Mouse (Mus musculus) hindbrain, embryonic 14.5 days (tissue): ENCODE data around the gene Gabbr2. TPM values are rescaled to one million over a fixed set of nuclear protein-coding genes. Genes with fewer than 3 reads are reported as not detected.

Experiments
- ATAC-seq: fragments of 200-750 bp; cut with Nextera tagmentation; 2 replicates; pipeline ENCODE4 v1.8.0; 2017; ENCODE audit warnings: moderate number of reproducible peaks, mild to moderate bottlenecking, moderate TSS enrichment, moderate library complexity; ENCODE audit not compliant: low FRiP score
- DNase-seq: peaks from one replicate; pipeline ENCODE4 v3.0.0-alpha.2; 2015; ENCODE audit warnings: low spot score
- H3K27ac ChIP-seq: fragments of 300-500 bp; sonication (generic); 2 replicates; pipeline ENCODE4 v1.5.1; 2014; ENCODE audit warnings: mild to moderate bottlenecking, moderate library complexity
- H3K27me3 ChIP-seq: fragments of 300-500 bp; sonication (generic); 2 replicates; pipeline ENCODE4 v1.6.1; 2014; ENCODE audit warnings: mild to moderate bottlenecking, low read length, mixed read lengths; ENCODE audit not compliant: control insufficient read depth, insufficient read depth
- H3K36me3 ChIP-seq: fragments of 300-500 bp; sonication (generic); replicated peaks from 2 replicates; pipeline ENCODE4 v1.6.1; 2014; ENCODE audit not compliant: control insufficient read depth, insufficient read depth
- H3K4me1 ChIP-seq: fragments of 300-500 bp; sonication (generic); replicated peaks from 2 replicates; pipeline ENCODE4 v1.6.1; 2014; ENCODE audit warnings: antibody characterized with exemption, low read length, mixed read lengths; ENCODE audit not compliant: control insufficient read depth, insufficient read depth
- H3K4me2 ChIP-seq: fragments of 300-500 bp; sonication (generic); replicated peaks from 2 replicates; pipeline ENCODE4 v1.6.1; 2014; ENCODE audit warnings: mild to moderate bottlenecking, moderate library complexity
- H3K4me3 ChIP-seq: fragments of 300-500 bp; sonication (generic); replicated peaks from 2 replicates; pipeline ENCODE4 v1.5.1; 2014; ENCODE audit warnings: mild to moderate bottlenecking, low read length
- H3K9ac ChIP-seq: fragments of 300-500 bp; sonication (generic); 2 replicates; pipeline ENCODE4 v1.6.1; 2014
- H3K9me3 ChIP-seq: fragments of 300-500 bp; sonication (generic); 2 replicates; pipeline ENCODE4 v1.6.1; 2016; ENCODE audit warnings: low read length; ENCODE audit not compliant: control insufficient read depth
- WGBS: fragments of 180-500 bp; shearing (Covaris S2); extraction: QIAGEN DNeasy Blood & Tissue Kit; methylation state at CpG from one replicate; pipeline ENCODE4 v1.1.7; 2014; 5-methylcytosine and 5-hydroxymethylcytosine counted together
- polyA plus RNA-seq: library from polyadenylated mRNA; unstranded; fragments of >200 nt; fragmentation: Nextera tagmentation; extraction: Ambion mirVana; gene quantifications from 2 replicates; pipeline ENCODE4 v1.2.1, GENCODE M21; 2014

The Gabbr2 gene
- polyA plus RNA-seq, 1 experiment from 2014 or later, result 13.3 TPM

DNA sequence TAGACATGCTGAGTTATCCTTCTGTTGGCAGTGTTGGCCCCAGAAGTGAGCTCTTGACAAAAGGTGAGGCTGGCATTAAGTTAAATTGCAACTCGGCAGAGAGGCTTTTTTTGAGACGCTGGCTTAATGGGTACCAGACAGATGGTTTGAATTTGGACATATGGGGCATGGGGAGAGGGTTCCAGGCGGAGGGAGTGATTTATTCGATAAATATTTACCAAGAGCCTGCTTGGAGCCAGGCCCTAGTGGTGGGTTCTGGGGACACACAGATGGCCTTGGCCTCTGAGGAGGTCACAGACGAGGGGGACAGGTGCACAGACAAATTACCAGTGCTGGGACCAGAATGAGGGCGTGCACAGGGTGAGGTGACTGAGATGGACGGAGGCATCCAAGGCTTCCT lies 282.2 kb downstream of the Gabbr2 start:
- ATAC-seq (0 out of 2 replicates have a peak, but pooled peaks have one; percentile 6), DNase-seq (no peak)
- Histone ChIP-seq H3K27me3 (no peaks in the 10 kb centered on the region), H3K9ac (no peak overlapping the region), H3K27ac (no peak overlapping the region; the same call in 1 of the 2 replicates), H3K4me1 (peaks cover 7% of the 10 kb centered on the region; the same call in 1 of the 2 replicates), H3K9me3 (no peaks in the 10 kb centered on the region), H3K36me3 (no peaks in the 10 kb centered on the region), H3K4me3 (no peak overlapping the region), H3K4me2 (no peak overlapping the region)
- 66% methylated on average over 7 of the region's 7 CpGs for WGBS

DNA sequence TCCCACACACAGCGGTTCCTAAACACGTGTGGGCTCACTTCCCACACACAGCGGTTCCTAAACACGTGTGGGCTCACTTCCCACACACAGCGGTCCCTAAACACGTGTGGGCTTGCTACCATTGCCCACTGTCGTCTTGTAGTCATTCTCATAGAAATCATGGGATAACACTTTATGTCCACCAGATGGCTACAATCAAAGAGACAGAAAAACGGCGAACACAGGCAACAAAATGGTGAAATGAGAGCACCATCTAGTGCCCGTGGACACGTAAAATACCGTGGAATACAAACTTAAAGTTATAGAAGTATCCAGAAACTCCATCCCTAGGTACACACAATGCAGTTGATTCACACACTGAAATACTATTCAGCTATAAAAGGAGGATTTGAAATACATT lies 285.9 kb downstream of the Gabbr2 start:
- ATAC-seq (no peak), DNase-seq (no peak)
- Histone ChIP-seq H3K27ac (no peak overlapping the region), H3K9me3 (no peaks in the 10 kb centered on the region), H3K9ac (no peak overlapping the region), H3K36me3 (no peaks in the 10 kb centered on the region), H3K4me3 (no peak overlapping the region), H3K4me1 (peaks cover 7% of the 10 kb centered on the region; the same call in 1 of the 2 replicates), H3K27me3 (no peaks in the 10 kb centered on the region), H3K4me2 (no peak overlapping the region)
- 80% methylated on average over 12 of the region's 12 CpGs for WGBS

DNA sequence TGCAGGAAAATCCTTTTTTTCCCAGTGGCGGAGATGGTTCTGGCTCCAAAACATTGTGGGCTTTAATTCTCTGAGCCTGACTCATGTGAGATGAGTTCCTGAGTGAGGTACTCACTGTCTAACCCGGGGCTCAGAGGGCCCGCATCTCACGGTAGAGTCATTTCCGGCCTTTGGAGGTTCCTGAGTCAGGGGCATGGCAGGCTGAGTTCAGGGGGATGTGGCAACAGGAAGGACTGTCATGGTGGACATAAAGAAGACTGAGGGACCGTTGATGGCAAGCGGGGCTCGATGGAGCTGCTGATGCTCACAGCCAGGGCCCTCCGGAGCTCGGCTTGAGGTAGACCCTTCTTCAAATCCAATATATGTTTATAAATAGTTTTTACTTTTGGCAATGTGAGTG lies 288.5 kb downstream of the Gabbr2 start:
- Histone ChIP-seq H3K27me3 (no peaks in the 10 kb centered on the region), H3K9ac (no peak overlapping the region), H3K9me3 (no peaks in the 10 kb centered on the region), H3K36me3 (no peaks in the 10 kb centered on the region), H3K4me2 (no peak overlapping the region), H3K27ac (no peak overlapping the region), H3K4me1 (peaks cover 8% of the 10 kb centered on the region; the same call in 1 of the 2 replicates), H3K4me3 (no peak overlapping the region)
- ATAC-seq, result no peak
- no peak for DNase-seq
- 96% methylated on average over 10 of the region's 10 CpGs for WGBS

DNA sequence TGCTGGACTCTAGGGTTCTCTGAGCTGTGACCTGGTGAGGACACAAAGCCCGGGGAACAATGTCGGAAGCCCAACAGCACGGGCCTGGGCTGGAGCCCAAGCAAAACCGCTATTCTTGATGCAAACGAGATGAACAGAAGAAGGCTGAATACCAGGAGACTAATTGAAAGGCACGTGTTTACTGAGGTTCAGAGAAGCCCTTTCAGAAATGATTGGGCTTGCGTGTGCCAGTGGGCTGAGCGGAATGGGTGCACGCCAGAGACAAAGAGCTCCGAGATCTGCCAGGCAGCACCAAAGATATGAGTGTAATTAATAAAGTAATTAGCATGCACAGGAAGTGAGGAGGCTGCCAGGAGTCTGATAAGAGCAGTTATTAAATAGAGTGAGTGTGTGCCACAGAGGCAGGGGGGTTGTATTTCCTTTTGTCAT lies 291.4 kb downstream of the Gabbr2 start:
- Histone ChIP-seq H3K9me3 (no peaks in the 10 kb centered on the region), H3K27ac (peak overlapping the region; percentile 59), H3K36me3 (no peaks in the 10 kb centered on the region), H3K4me1 (peaks cover 8% of the 10 kb centered on the region; the same call in 1 of the 2 replicates), H3K9ac (no peak overlapping the region), H3K4me3 (no peak overlapping the region), H3K27me3 (no peaks in the 10 kb centered on the region), H3K4me2 (no peak overlapping the region)
- WGBS, result 40% methylated on average over 10 of the region's 10 CpGs
- DNase-seq (no peak), ATAC-seq (peak; percentile 46; the same call in 1 of the 2 replicates)

DNA sequence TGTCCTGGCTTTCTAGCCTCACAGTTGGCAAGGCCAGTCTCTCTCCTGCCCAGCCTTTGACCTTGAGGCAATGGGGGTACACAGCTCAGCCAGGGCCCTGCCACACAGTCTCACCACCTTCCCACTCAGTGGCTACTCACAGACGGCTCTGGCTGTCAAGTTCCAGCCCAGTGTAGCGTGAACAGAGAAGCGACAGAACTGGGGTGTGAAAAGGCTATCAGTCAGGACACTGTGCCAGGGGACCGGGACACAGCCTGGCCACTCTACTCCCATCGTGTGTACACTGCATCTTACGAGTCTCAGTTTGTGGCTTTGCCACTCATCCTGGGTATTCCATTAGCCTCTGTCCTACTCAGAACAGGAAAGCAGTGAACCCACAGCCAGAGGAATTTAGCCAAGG lies 295.2 kb downstream of the Gabbr2 start:
- no peak for DNase-seq
- H3K4me2 ChIP-seq, result no peak overlapping the region

DNA sequence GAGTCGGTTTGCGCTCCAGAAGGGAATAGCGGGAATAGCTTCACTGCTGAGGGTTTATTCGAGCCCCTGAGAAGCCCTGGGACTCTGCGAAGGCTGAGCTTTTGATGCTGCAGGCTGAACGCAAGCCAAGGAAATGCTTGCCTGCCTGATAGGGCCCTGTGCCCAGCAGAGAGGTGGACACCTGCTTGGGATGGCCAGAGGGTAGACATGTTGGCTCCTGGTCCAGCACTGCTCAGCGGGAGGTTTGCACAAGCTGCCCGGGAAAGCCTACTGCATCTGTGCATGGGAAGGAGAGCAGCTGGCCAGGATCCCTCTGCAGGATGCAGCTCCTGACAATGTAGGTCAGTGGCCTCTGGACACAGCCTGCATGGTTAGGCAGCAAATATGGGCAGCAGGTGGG lies 301.1 kb downstream of the Gabbr2 start:
- WGBS, result 72% methylated on average over 8 of the region's 8 CpGs

More for the DNA sequence above, 295.2 kb downstream of the Gabbr2 start:
- Histone ChIP-seq H3K4me3 (no peak overlapping the region), H3K27me3 (no peaks in the 10 kb centered on the region), H3K27ac (no peak overlapping the region), H3K4me1 (peaks cover 8% of the 10 kb centered on the region; the same call in 1 of the 2 replicates), H3K9ac (no peak overlapping the region), H3K36me3 (no peaks in the 10 kb centered on the region), H3K9me3 (no peaks in the 10 kb centered on the region)
- WGBS, result 57% methylated on average over 6 of the region's 6 CpGs
- no peak for ATAC-seq

DNA sequence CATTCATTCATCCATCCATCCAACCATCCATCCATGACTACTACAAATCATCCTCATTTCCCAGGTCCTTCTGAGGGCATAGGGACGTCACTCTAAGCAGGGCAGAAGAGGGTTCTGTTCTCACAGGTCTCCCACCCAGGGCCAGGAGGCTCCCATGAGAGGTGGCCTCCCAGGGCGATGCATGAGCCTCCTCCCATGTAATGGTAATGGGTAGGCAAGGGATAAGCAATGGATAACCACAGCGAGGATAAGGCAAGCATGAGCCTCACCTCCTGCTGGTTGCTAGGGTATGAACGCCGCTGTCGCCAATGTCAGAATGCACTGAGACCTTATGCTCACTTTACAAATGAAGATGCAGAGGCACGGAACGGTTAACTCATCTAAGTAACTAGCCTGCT lies 301.7 kb downstream of the Gabbr2 start:
- Histone ChIP-seq H3K36me3 (no peaks in the 10 kb centered on the region), H3K27me3 (no peaks in the 10 kb centered on the region), H3K9me3 (no peaks in the 10 kb centered on the region), H3K4me3 (no peak overlapping the region), H3K27ac (no peak overlapping the region), H3K9ac (no peak overlapping the region), H3K4me2 (no peak overlapping the region), H3K4me1 (no peaks in the 10 kb centered on the region)
- 80% methylated on average over 8 of the region's 8 CpGs for WGBS
- DNase-seq (no peak), ATAC-seq (no peak)

More for the DNA sequence above, 301.1 kb downstream of the Gabbr2 start:
- no peak overlapping the region for H3K4me3 ChIP-seq
- ATAC-seq, result no peak
- H3K36me3 ChIP-seq, result no peaks in the 10 kb centered on the region
- no peak overlapping the region for H3K9ac ChIP-seq
- H3K9me3 ChIP-seq, result no peaks in the 10 kb centered on the region
- H3K27ac ChIP-seq, result no peak overlapping the region
- no peaks in the 10 kb centered on the region for H3K27me3 ChIP-seq
- no peak overlapping the region for H3K4me2 ChIP-seq
- H3K4me1 ChIP-seq, result no peaks in the 10 kb centered on the region
- no peak for DNase-seq

DNA sequence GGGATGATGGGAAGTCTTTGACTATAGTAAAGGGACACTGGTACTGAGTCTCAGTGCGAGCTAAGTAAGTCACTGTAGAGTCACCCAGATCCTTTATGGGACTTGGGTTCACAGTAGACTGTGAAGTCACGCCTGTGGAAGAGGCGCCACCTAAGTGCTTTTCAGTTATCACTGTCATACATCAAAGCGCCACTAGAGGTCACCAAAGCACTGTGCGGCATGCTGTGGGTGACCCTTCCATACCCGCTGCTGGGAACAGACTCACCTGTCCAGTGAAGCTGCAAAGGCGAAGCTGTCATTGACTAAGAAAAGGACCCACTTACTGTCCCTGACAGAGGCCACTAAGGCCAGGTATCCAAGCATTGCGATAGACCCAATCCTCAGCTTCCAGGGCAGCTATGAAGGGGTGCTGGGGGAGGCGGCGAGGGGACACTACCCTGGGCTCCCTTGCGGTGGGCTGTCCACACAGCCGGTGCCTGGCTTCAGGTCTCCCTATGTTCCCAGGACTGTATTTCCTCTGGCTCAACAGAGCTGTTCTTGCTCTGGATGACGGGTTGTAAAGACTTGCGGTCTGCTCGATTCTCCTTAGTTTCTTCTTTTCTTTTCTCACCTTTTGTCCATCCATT lies 302.2 kb downstream of the Gabbr2 start:
- H3K27ac ChIP-seq, result no peak overlapping the region
- H3K4me2 ChIP-seq, result no peak overlapping the region
- no peak overlapping the region for H3K4me3 ChIP-seq
- ATAC-seq (peak; percentile 72), DNase-seq (peak; percentile 95)
- no peaks in the 10 kb centered on the region for H3K4me1 ChIP-seq
- no peaks in the 10 kb centered on the region for H3K36me3 ChIP-seq
- no peaks in the 10 kb centered on the region for H3K9me3 ChIP-seq
- no peaks in the 10 kb centered on the region for H3K27me3 ChIP-seq
- no peak overlapping the region for H3K9ac ChIP-seq
- 46% methylated on average over 15 of the region's 15 CpGs for WGBS

DNA sequence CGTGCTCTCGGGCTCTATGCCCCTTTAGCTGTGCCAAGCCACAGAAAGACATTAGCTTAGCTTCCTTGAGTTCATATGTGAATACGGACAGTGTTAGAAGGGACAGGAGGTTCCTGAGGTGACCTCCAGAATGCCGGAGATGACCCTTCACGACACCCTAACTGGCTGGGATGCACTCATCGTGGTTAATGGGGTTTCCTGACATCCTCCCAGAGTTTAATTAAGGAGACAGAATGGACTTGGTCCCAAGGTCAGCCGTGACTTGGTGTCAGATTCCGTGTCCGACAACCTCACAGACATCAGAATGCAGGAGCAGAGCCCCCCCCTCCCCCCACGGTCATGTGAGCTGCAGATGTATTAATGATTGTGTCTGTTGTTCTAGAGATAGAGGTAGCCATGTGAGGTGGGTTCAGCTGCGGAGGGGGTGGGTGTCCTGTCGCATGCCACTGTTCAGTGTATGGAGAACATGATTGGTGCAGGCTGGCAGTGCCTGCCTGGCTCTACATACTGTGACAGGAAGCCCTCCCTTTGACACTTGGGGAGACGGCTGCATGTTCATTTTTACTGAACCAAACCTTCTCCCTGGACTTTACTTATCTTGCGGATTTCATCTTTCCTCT lies 303.4 kb downstream of the Gabbr2 start:
- no peak overlapping the region for H3K27ac ChIP-seq
- H3K4me2 ChIP-seq, result no peak overlapping the region
- H3K4me3 ChIP-seq, result no peak overlapping the region
- no peaks in the 10 kb centered on the region for H3K9me3 ChIP-seq
- H3K9ac ChIP-seq, result no peak overlapping the region
- H3K27me3 ChIP-seq, result no peaks in the 10 kb centered on the region
- WGBS, result 91% methylated on average over 14 of the region's 14 CpGs
- no peaks in the 10 kb centered on the region for H3K36me3 ChIP-seq
- no peak for DNase-seq
- ATAC-seq, result no peak
- H3K4me1 ChIP-seq, result no peaks in the 10 kb centered on the region
